Mouse (Mus musculus) liver, embryonic 14.5 days (tissue): ENCODE data around the gene Krtap5-5. TPM values are rescaled to one million over a fixed set of nuclear protein-coding genes. Genes with fewer than 3 reads are reported as not detected.

Experiments
- ATAC-seq: fragments of 200-750 bp; cut with Nextera tagmentation; 2 replicates; pipeline ENCODE4 v1.8.0; 2017; ENCODE audit warnings: moderate number of reproducible peaks, mild to moderate bottlenecking, moderate library complexity; ENCODE audit not compliant: insufficient read depth
- DNase-seq, 3 experiments: peaks; one replicate each; pipeline ENCODE4 v3.0.0-alpha.2; 2012 to 2013; ENCODE audit warnings: low read depth in 3 of 3, low spot score in 3 of 3
- H3K27ac ChIP-seq: fragments of 300-500 bp; sonication (generic); 2 replicates; pipeline ENCODE4 v1.5.1; 2014; ENCODE audit warnings: moderate library complexity, mild to moderate bottlenecking, control low read depth, inconsistent platforms
- H3K27me3 ChIP-seq: fragments of 300-500 bp; sonication (generic); 2 replicates; pipeline ENCODE4 v1.6.1; 2014; ENCODE audit warnings: mild to moderate bottlenecking, low read length, moderate library complexity; ENCODE audit not compliant: control insufficient read depth, insufficient read depth
- H3K36me3 ChIP-seq: fragments of 300-500 bp; sonication (generic); replicated peaks from 2 replicates; pipeline ENCODE4 v1.6.1; 2014; ENCODE audit warnings: low read depth; ENCODE audit not compliant: control insufficient read depth, insufficient read depth
- H3K4me1 ChIP-seq, 2 experiments: fragments of 200-500 bp in 1 of 2; fragments of 300-500 bp in 1 of 2; sonication (generic) in 1 of 2; replicated peaks; 2 replicates each; pipeline ENCODE4 v1.6.1; 2012 to 2014; ENCODE audit warnings: antibody characterized with exemption in 1 of 2, inconsistent platforms in 1 of 2, low read length in 1 of 2; ENCODE audit not compliant: control insufficient read depth in 2 of 2, insufficient read depth in 2 of 2
- H3K4me2 ChIP-seq: fragments of 300-500 bp; sonication (generic); 2 replicates; pipeline ENCODE4 v1.6.1; 2014; ENCODE audit warnings: low read depth, mild to moderate bottlenecking, control low read depth, moderate library complexity
- H3K4me3 ChIP-seq, 2 experiments: fragments of 200-500 bp in 1 of 2; fragments of 300-500 bp in 1 of 2; sonication (generic) in 1 of 2; 2 replicates each; pipeline ENCODE4 v1.5.1; 2012 to 2014; ENCODE audit warnings: low read depth in 2 of 2, low read length in 2 of 2, mild to moderate bottlenecking in 2 of 2, control low read depth in 1 of 2, inconsistent platforms in 1 of 2, moderate library complexity in 1 of 2; ENCODE audit not compliant: insufficient read depth in 1 of 2
- H3K9ac ChIP-seq: fragments of 300-500 bp; sonication (generic); replicated peaks from 2 replicates; pipeline ENCODE4 v1.6.1; 2014; ENCODE audit warnings: mild to moderate bottlenecking, control low read depth, moderate library complexity
- H3K9me3 ChIP-seq: fragments of 300-500 bp; sonication (generic); 2 replicates; pipeline ENCODE4 v1.6.1; 2016; ENCODE audit warnings: low read length, mixed read lengths; ENCODE audit not compliant: control insufficient read depth
- CTCF ChIP-seq: IDR thresholded peaks from 2 replicates; pipeline ENCODE4 v1.5.1; 2016; ENCODE audit warnings: antibody characterized with exemption, low read depth, control low read depth
- EP300 ChIP-seq: IDR thresholded peaks from 2 replicates; pipeline ENCODE4 v1.6.1; 2016; ENCODE audit warnings: antibody characterized with exemption, low read depth
- WGBS: fragments of 180-500 bp; shearing (Covaris S2); extraction: QIAGEN DNeasy Blood & Tissue Kit; methylation state at CpG from one replicate; pipeline ENCODE4 v1.1.7; 2014; ENCODE audit not compliant: insufficient replicate concordance; 5-methylcytosine and 5-hydroxymethylcytosine counted together
- polyA plus RNA-seq, 2 experiments: library from polyadenylated mRNA; depleted of rRNA in 1 of 2; stranded (reverse) in 1 of 2; unstranded in 1 of 2; fragments of >200 nt; fragmentation: Nextera tagmentation in 1 of 2; extraction: Ambion mirVana in 1 of 2; gene quantifications; 2 replicates each; pipeline versions ENCODE4 v1.2.1 to v1.2.3; 2012 to 2014

Krtap5-5 gene
- polyA plus RNA-seq, 2 experiments = not detected

DNA sequence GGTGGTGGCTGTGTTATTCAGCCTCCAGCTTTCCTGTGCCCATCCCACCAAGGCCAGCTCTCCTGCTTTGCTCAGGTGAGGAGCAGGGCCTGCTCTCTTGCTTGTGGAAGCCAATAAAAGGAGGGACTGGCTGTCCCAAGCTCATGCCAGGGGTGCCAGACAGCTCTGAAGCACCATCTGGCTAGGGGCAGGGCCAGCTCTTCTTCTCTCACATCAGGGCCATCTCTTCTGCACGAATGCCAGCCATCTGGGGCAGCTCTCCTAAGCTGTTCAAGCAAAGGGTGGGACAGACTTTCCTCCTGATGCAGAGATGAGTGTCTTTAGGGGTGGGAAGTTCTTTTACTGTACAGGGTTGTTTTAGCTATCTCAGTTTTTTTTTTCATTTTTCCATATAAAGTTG, 48.8 kb downstream of the Krtap5-5 start:
- DNase-seq (no peak), ATAC-seq (no peak)
- TF ChIP-seq CTCF = no peak
- TF ChIP-seq EP300 = no peak
- Histone ChIP-seq H3K4me3 (no peak overlapping the region), H3K27me3 (no peaks in the 10 kb centered on the region), H3K9ac (no peak overlapping the region), H3K36me3 (no peaks in the 10 kb centered on the region), H3K27ac (no peak overlapping the region), H3K4me1 (no peaks in the 10 kb centered on the region), H3K4me2 (no peak overlapping the region), H3K9me3 (no peaks in the 10 kb centered on the region)
- 10% methylated on average over 1 of the region's 1 CpGs for WGBS

Other genes starting within 250 kb of the Krtap5-5 start
- 33.9 and 41.5 TPM in 2 replicates for gene Mob2, start 168.9 kb downstream of the Krtap5-5 start, polyA plus RNA-seq (2012; rRNA removed)
- gene Mob2, start 168.9 kb downstream of the Krtap5-5 start, polyA plus RNA-seq (2014; fragmentation: Nextera tagmentation; extraction: Ambion mirVana) = 68.8 and 75.6 TPM in 2 replicates
- 2.5 TPM in 2 replicates for gene Dusp8, start 134.1 kb downstream of the Krtap5-5 start, polyA plus RNA-seq (2012; rRNA removed)
- gene Dusp8, start 134.1 kb downstream of the Krtap5-5 start, polyA plus RNA-seq (2014; fragmentation: Nextera tagmentation; extraction: Ambion mirVana) = 3.8 and 4.2 TPM in 2 replicates
- gene Gm45618, start 109.2 kb downstream of the Krtap5-5 start, polyA plus RNA-seq (2012; rRNA removed) = not detected in 2 replicates
- gene Gm45618, start 109.2 kb downstream of the Krtap5-5 start, polyA plus RNA-seq (2014; fragmentation: Nextera tagmentation; extraction: Ambion mirVana) = not detected in 2 replicates
- not detected in 2 replicates for gene Gm39115, start 93.9 kb downstream of the Krtap5-5 start, polyA plus RNA-seq (2012; rRNA removed)
- gene Gm39115, start 93.9 kb downstream of the Krtap5-5 start, polyA plus RNA-seq (2014; fragmentation: Nextera tagmentation; extraction: Ambion mirVana) = not detected in 2 replicates
- not detected in 2 replicates for gene Gm45337, start 85.4 kb downstream of the Krtap5-5 start, polyA plus RNA-seq (2012; rRNA removed)
- not detected in 2 replicates for gene Gm45337, start 85.4 kb downstream of the Krtap5-5 start, polyA plus RNA-seq (2014; fragmentation: Nextera tagmentation; extraction: Ambion mirVana)
- not detected in 2 replicates for gene Gm29735, start 72.9 kb downstream of the Krtap5-5 start, polyA plus RNA-seq (2012; rRNA removed)
- not detected in 2 replicates for gene Gm29735, start 72.9 kb downstream of the Krtap5-5 start, polyA plus RNA-seq (2014; fragmentation: Nextera tagmentation; extraction: Ambion mirVana)
- not detected in 2 replicates for gene Gm4553, start 64.2 kb downstream of the Krtap5-5 start, polyA plus RNA-seq (2012; rRNA removed)
- not detected in 2 replicates for gene Gm4553, start 64.2 kb downstream of the Krtap5-5 start, polyA plus RNA-seq (2014; fragmentation: Nextera tagmentation; extraction: Ambion mirVana)
- not detected in 2 replicates for gene Krtap5-2, start 54.0 kb downstream of the Krtap5-5 start, polyA plus RNA-seq (2012; rRNA removed)
- gene Krtap5-2, start 54.0 kb downstream of the Krtap5-5 start, polyA plus RNA-seq (2014; fragmentation: Nextera tagmentation; extraction: Ambion mirVana) = not detected in 2 replicates
- gene Gm10153, start 39.6 kb downstream of the Krtap5-5 start, polyA plus RNA-seq (2012; rRNA removed) = not detected in 2 replicates
- not detected in 2 replicates for gene Gm10153, start 39.6 kb downstream of the Krtap5-5 start, polyA plus RNA-seq (2014; fragmentation: Nextera tagmentation; extraction: Ambion mirVana)
- gene Krtap5-3, start 28.6 kb downstream of the Krtap5-5 start, polyA plus RNA-seq (2012; rRNA removed) = not detected in 2 replicates
- gene Krtap5-3, start 28.6 kb downstream of the Krtap5-5 start, polyA plus RNA-seq (2014; fragmentation: Nextera tagmentation; extraction: Ambion mirVana) = not detected in 2 replicates
- not detected in 2 replicates for gene Gm7579, start 18.1 kb downstream of the Krtap5-5 start, polyA plus RNA-seq (2012; rRNA removed)
- gene Gm7579, start 18.1 kb downstream of the Krtap5-5 start, polyA plus RNA-seq (2014; fragmentation: Nextera tagmentation; extraction: Ambion mirVana) = not detected in 2 replicates
- gene Gm40460, start 11.1 kb upstream of the Krtap5-5 start, polyA plus RNA-seq (2012; rRNA removed) = not detected in 2 replicates
- not detected in 2 replicates for gene Gm40460, start 11.1 kb upstream of the Krtap5-5 start, polyA plus RNA-seq (2014; fragmentation: Nextera tagmentation; extraction: Ambion mirVana)
- not detected in 2 replicates for gene Gm2431, start 28.4 kb upstream of the Krtap5-5 start, polyA plus RNA-seq (2012; rRNA removed)
- not detected in 2 replicates for gene Gm2431, start 28.4 kb upstream of the Krtap5-5 start, polyA plus RNA-seq (2014; fragmentation: Nextera tagmentation; extraction: Ambion mirVana)
- gene Gm4559, start 44.4 kb upstream of the Krtap5-5 start, polyA plus RNA-seq (2012; rRNA removed) = not detected in 2 replicates
- not detected in 2 replicates for gene Gm4559, start 44.4 kb upstream of the Krtap5-5 start, polyA plus RNA-seq (2014; fragmentation: Nextera tagmentation; extraction: Ambion mirVana)
- not detected in 2 replicates for gene Krtap5-1, start 67.1 kb upstream of the Krtap5-5 start, polyA plus RNA-seq (2012; rRNA removed)
- gene Krtap5-1, start 67.1 kb upstream of the Krtap5-5 start, polyA plus RNA-seq (2014; fragmentation: Nextera tagmentation; extraction: Ambion mirVana) = not detected in 2 replicates
- not detected in 2 replicates for gene Krtap5-4, start 73.6 kb upstream of the Krtap5-5 start, polyA plus RNA-seq (2012; rRNA removed)
- not detected in 2 replicates for gene Krtap5-4, start 73.6 kb upstream of the Krtap5-5 start, polyA plus RNA-seq (2014; fragmentation: Nextera tagmentation; extraction: Ambion mirVana)
- gene Ifitm10, start 143.8 kb upstream of the Krtap5-5 start, polyA plus RNA-seq (2012; rRNA removed) = 0.87 and 1.1 TPM in 2 replicates
- 1.0 and 1.3 TPM in 2 replicates for gene Ifitm10, start 143.8 kb upstream of the Krtap5-5 start, polyA plus RNA-seq (2014; fragmentation: Nextera tagmentation; extraction: Ambion mirVana)
- gene Gm49369, start 152.7 kb upstream of the Krtap5-5 start, polyA plus RNA-seq (2012; rRNA removed) = 0.66 TPM in 1 of 2 replicates, not detected in the other
- 0.29 TPM in 1 of 2 replicates, not detected in the other for gene Gm49369, start 152.7 kb upstream of the Krtap5-5 start, polyA plus RNA-seq (2014; fragmentation: Nextera tagmentation; extraction: Ambion mirVana)
- 180 and 209 TPM in 2 replicates for gene Ctsd, start 158.1 kb upstream of the Krtap5-5 start, polyA plus RNA-seq (2012; rRNA removed)
- 324 and 349 TPM in 2 replicates for gene Ctsd, start 158.1 kb upstream of the Krtap5-5 start, polyA plus RNA-seq (2014; fragmentation: Nextera tagmentation; extraction: Ambion mirVana)
- 0.03 and 0.57 TPM in 2 replicates for gene Syt8, start 204.9 kb upstream of the Krtap5-5 start, polyA plus RNA-seq (2012; rRNA removed)
- not detected in 2 replicates for gene Syt8, start 204.9 kb upstream of the Krtap5-5 start, polyA plus RNA-seq (2014; fragmentation: Nextera tagmentation; extraction: Ambion mirVana)
- 1.7 and 2.1 TPM in 2 replicates for gene Tnni2, start 211.8 kb upstream of the Krtap5-5 start, polyA plus RNA-seq (2012; rRNA removed)
- gene Tnni2, start 211.8 kb upstream of the Krtap5-5 start, polyA plus RNA-seq (2014; fragmentation: Nextera tagmentation; extraction: Ambion mirVana) = 2.1 and 2.2 TPM in 2 replicates
- gene Lsp1, start 230.8 kb upstream of the Krtap5-5 start, polyA plus RNA-seq (2012; rRNA removed) = 13.3 TPM in 2 replicates
- gene Lsp1, start 230.8 kb upstream of the Krtap5-5 start, polyA plus RNA-seq (2014; fragmentation: Nextera tagmentation; extraction: Ambion mirVana) = 13.2 and 15.2 TPM in 2 replicates